Mouse (Mus musculus) hindbrain, embryonic 11.5 days (tissue): ENCODE measurements around the gene Naaladl2. TPM values are rescaled to one million over a fixed set of nuclear protein-coding genes. Genes with fewer than 3 reads are reported as not detected.

Experiments
- ATAC-seq: fragments of 200-750 bp; cut with Nextera tagmentation; 2 replicates; pipeline ENCODE4 v1.8.0; 2017; ENCODE audit warnings: mild to moderate bottlenecking, moderate TSS enrichment, moderate library complexity; ENCODE audit not compliant: low FRiP score
- DNase-seq: peaks from one replicate; pipeline ENCODE4 v3.0.0-alpha.2; 2015; ENCODE audit warnings: low spot score
- H3K27ac ChIP-seq: fragments of 300-500 bp; sonication (generic); 2 replicates; pipeline ENCODE4 v1.5.1; 2014; ENCODE audit warnings: mild to moderate bottlenecking, low read depth, low read length
- H3K27me3 ChIP-seq: fragments of 300-500 bp; sonication (generic); 2 replicates; pipeline ENCODE4 v1.6.1; 2014; ENCODE audit warnings: mild to moderate bottlenecking, low read length, moderate library complexity, mixed read lengths; ENCODE audit not compliant: control insufficient read depth, insufficient read depth
- H3K36me3 ChIP-seq: fragments of 300-500 bp; sonication (generic); 2 replicates; pipeline ENCODE4 v1.6.1; 2014; ENCODE audit warnings: mild to moderate bottlenecking, low read length, moderate library complexity, mixed read lengths; ENCODE audit not compliant: control insufficient read depth, insufficient read depth
- H3K4me1 ChIP-seq: fragments of 300-500 bp; sonication (generic); replicated peaks from 2 replicates; pipeline ENCODE4 v1.6.1; 2014; ENCODE audit warnings: low read length, mixed read lengths; ENCODE audit not compliant: control insufficient read depth, insufficient read depth
- H3K4me2 ChIP-seq: fragments of 300-500 bp; sonication (generic); replicated peaks from 2 replicates; pipeline ENCODE4 v1.6.1; 2014; ENCODE audit warnings: mild to moderate bottlenecking, low read depth, low read length
- H3K4me3 ChIP-seq: fragments of 300-500 bp; sonication (generic); 2 replicates; pipeline ENCODE4 v1.5.1; 2014; ENCODE audit warnings: low read depth, low read length
- H3K9ac ChIP-seq: fragments of 300-500 bp; sonication (generic); 2 replicates; pipeline ENCODE4 v1.6.1; 2014; ENCODE audit warnings: low read depth, low read length
- H3K9me3 ChIP-seq: fragments of 300-500 bp; sonication (generic); 2 replicates; pipeline ENCODE4 v1.6.1; 2016; ENCODE audit warnings: low read length; ENCODE audit not compliant: control insufficient read depth
- WGBS: fragments of 180-500 bp; shearing (Covaris S2); extraction: QIAGEN DNeasy Blood & Tissue Kit; methylation state at CpG from one replicate; pipeline ENCODE4 v1.1.7; 2014; 5-methylcytosine and 5-hydroxymethylcytosine counted together
- polyA plus RNA-seq: library from polyadenylated mRNA; unstranded; fragments of >200 nt; fragmentation: Nextera tagmentation; extraction: Ambion mirVana; gene quantifications from 2 replicates; pipeline ENCODE4 v1.2.1, GENCODE M21; 2014

The Naaladl2 gene
- polyA plus RNA-seq, 1 experiment from 2014 or later: 1.0 TPM

DNA sequence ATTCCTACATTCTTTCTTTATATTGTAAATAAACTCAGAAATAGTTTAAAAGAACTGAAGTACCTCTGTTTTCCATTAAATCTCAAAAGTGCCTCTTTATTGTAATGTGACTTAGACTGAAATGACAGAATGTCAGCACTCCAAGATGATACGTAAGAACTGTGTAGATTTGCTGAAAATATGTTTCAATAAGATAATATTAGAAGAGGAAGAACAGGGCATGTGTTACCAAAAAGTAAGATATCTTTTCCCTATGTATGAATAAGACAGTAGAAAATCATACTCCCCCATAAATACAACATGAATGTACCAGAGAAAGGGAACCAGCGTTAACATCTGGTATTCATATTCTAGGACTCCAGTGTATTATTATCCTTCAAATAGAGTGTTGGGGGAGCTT is 362.4 kb downstream of the Naaladl2 start:
- DNase-seq: no peak
- ATAC-seq: no peak
- H3K27me3 ChIP-seq: no peaks in the 10 kb centered on the region
- H3K4me2 ChIP-seq: no peak overlapping the region
- WGBS: 87% methylated on average over 2 of the region's 2 CpGs
- H3K4me3 ChIP-seq: no peak overlapping the region
- no peaks in the 10 kb centered on the region for H3K9me3 ChIP-seq
- no peak overlapping the region for H3K9ac ChIP-seq
- H3K4me1 ChIP-seq: no peaks in the 10 kb centered on the region
- no peak overlapping the region for H3K27ac ChIP-seq
- no peaks in the 10 kb centered on the region for H3K36me3 ChIP-seq

DNA sequence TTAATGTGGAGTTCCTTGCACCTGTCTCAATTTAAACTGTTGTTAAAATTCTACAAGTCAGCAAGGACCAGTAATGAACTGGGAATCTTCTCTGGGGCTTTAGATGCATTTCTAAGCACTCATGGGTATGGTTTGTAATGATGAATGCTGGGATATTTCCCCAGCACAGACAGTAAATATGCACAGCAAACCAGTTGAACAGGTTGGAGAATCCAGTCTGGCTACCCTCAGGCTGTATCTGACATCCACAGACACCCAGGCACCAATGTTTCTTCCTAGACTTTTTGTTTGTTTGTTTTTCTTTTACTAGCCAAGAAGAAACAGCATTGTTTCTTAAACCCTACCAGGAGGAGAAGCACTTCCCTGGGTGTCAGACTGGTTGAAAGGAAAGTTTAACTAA is 365.6 kb downstream of the Naaladl2 start:
- ATAC-seq (no peak), DNase-seq (no peak)
- no peak overlapping the region for H3K4me2 ChIP-seq
- no peaks in the 10 kb centered on the region for H3K4me1 ChIP-seq
- H3K36me3 ChIP-seq: no peaks in the 10 kb centered on the region
- no peak overlapping the region for H3K4me3 ChIP-seq
- no peaks in the 10 kb centered on the region for H3K27me3 ChIP-seq
- H3K27ac ChIP-seq: no peak overlapping the region
- no peaks in the 10 kb centered on the region for H3K9me3 ChIP-seq
- H3K9ac ChIP-seq: no peak overlapping the region

DNA sequence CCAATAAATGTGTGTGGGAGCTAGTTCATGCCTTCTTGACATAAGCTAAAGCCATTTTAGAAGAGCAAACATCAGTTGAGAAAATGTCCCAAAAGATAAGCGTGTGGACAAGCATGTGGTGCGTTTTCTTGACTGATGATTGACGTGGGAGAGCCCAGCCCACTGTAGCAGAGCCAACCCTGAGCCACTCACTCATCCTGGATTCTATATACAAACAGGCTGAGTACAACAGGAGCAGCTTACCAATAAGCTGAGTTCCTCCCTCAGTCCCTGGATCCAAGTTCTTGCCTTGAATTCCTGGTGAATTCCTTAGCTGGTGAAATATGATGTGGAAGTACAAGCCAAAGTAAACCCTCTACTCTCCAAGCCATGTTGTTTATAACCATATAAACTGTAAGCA is 395.0 kb downstream of the Naaladl2 start:
- H3K27ac ChIP-seq: no peak overlapping the region

GRCm38 (mm10) chr3:24747182-24747856 is 396.7 kb downstream of the Naaladl2 start:
- H3K27ac ChIP-seq: no peak overlapping the region
- 84% methylated on average over 6 of the region's 6 CpGs for WGBS
- no peak overlapping the region for H3K4me2 ChIP-seq
- H3K4me3 ChIP-seq: no peak overlapping the region
- H3K36me3 ChIP-seq: no peaks in the 10 kb centered on the region
- ATAC-seq: no peak
- DNase-seq: no peak
- no peaks in the 10 kb centered on the region for H3K9me3 ChIP-seq
- no peaks in the 10 kb centered on the region for H3K27me3 ChIP-seq
- H3K9ac ChIP-seq: no peak overlapping the region
- no peaks in the 10 kb centered on the region for H3K4me1 ChIP-seq

More for the DNA sequence above, 395.0 kb downstream of the Naaladl2 start:
- Histone ChIP-seq H3K9me3 (no peaks in the 10 kb centered on the region), H3K4me1 (no peaks in the 10 kb centered on the region), H3K4me3 (no peak overlapping the region), H3K27me3 (no peaks in the 10 kb centered on the region), H3K9ac (no peak overlapping the region), H3K4me2 (no peak overlapping the region), H3K36me3 (no peaks in the 10 kb centered on the region)
- no peak for DNase-seq
- WGBS: 82% methylated on average over 3 of the region's 3 CpGs
- no peak for ATAC-seq

DNA sequence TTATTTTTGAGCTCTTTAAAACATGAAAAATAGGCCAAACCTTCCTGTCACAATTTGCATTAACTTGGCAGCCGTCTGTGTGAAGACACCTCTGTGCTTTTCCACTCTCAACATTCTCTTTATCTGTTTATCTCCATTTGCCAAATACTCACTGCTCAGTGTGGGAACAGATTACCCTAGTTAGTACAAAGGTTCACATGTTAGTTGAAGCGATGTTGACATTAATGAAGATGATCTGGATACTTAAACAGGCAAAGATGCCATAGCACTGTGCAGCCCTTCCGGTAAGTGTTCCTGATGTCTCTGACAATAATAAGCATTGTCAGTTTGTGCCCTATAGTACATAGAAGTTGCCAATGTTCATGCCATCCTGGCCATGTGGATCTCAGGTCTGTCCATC is 400.1 kb downstream of the Naaladl2 start:
- H3K27me3 ChIP-seq: no peaks in the 10 kb centered on the region
- DNase-seq (no peak), ATAC-seq (no peak)
- no peak overlapping the region for H3K4me3 ChIP-seq
- H3K9me3 ChIP-seq: no peaks in the 10 kb centered on the region
- H3K27ac ChIP-seq: no peak overlapping the region
- H3K9ac ChIP-seq: no peak overlapping the region
- WGBS: 84% methylated on average over 3 of the region's 3 CpGs
- H3K4me1 ChIP-seq: no peaks in the 10 kb centered on the region
- H3K36me3 ChIP-seq: no peaks in the 10 kb centered on the region
- H3K4me2 ChIP-seq: no peak overlapping the region

- no peak overlapping the region for H3K9ac ChIP-seq
- no peak overlapping the region for H3K4me3 ChIP-seq
- no peak overlapping the region for H3K4me2 ChIP-seq
- H3K9me3 ChIP-seq: no peaks in the 10 kb centered on the region
- H3K27me3 ChIP-seq: no peaks in the 10 kb centered on the region
- no peak overlapping the region for H3K27ac ChIP-seq
- no peaks in the 10 kb centered on the region for H3K36me3 ChIP-seq
- DNase-seq: no peak
- 71% methylated on average over 3 of the region's 3 CpGs for WGBS
- no peaks in the 10 kb centered on the region for H3K4me1 ChIP-seq
- no peak for ATAC-seq
Measured at GRCm38 (mm10) chr3:24719181-24719749, 424.8 kb downstream of the Naaladl2 start.

- 84% methylated on average over 3 of the region's 3 CpGs for WGBS
Measured at GRCm38 (mm10) chr3:24714770-24715169, 429.3 kb downstream of the Naaladl2 start.

GRCm38 (mm10) chr3:24705778-24706423 is 438.2 kb downstream of the Naaladl2 start:
- H3K27me3 ChIP-seq: no peaks in the 10 kb centered on the region
- ATAC-seq: peak; percentile 51; the same call in 1 of the 2 replicates
- 81% methylated on average over 4 of the region's 4 CpGs for WGBS
- H3K9me3 ChIP-seq: no peaks in the 10 kb centered on the region
- no peaks in the 10 kb centered on the region for H3K4me1 ChIP-seq
- H3K27ac ChIP-seq: no peak overlapping the region
- H3K4me2 ChIP-seq: no peak overlapping the region
- no peak overlapping the region for H3K4me3 ChIP-seq
- no peak overlapping the region for H3K9ac ChIP-seq
- H3K36me3 ChIP-seq: no peaks in the 10 kb centered on the region
- no peak for DNase-seq

More at GRCm38 (mm10) chr3:24714770-24715169, 429.3 kb downstream of the Naaladl2 start:
- H3K27ac ChIP-seq: no peak overlapping the region
- no peaks in the 10 kb centered on the region for H3K4me1 ChIP-seq
- H3K4me3 ChIP-seq: no peak overlapping the region
- H3K27me3 ChIP-seq: no peaks in the 10 kb centered on the region
- no peaks in the 10 kb centered on the region for H3K9me3 ChIP-seq
- no peak for DNase-seq
- no peak overlapping the region for H3K9ac ChIP-seq
- ATAC-seq: no peak
- no peak overlapping the region for H3K4me2 ChIP-seq
- no peaks in the 10 kb centered on the region for H3K36me3 ChIP-seq
